Mouse (Mus musculus) erythroblast, embryonic 14.5 days (primary cell): Measurements from ENCODE around the gene Pfkfb4.

Experiments
- GATA1 ChIP-seq: IDR thresholded peaks from 2 replicates; pipeline ENCODE4 v1.6.1; 2012; ENCODE audit warnings: low read length, inconsistent platforms, mixed read lengths
- TAL1 ChIP-seq: IDR thresholded peaks from 3 replicates; pipeline ENCODE4 v1.6.1; 2012; ENCODE audit warnings: low read length, inconsistent platforms, mixed read lengths

DNA sequence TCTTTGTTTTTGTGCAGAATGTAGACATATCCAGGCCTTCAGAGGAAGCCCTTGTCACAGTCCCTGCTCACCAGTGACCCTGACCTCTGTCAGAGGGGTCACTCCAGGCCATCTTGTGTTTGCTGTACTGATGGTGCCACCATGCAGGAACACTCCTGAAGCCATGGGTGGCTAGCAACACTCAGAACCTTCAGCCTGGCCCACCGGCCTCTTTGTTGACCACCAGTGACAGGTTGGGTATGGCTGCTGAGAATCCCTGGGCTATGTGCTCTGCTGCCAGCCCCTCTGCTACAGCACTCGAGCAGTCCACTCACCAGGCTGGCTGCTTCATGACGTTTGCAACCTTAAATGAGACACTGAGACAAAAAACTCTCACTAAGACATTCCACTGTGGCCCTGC is 38.7 kb downstream of the Pfkfb4 start:
- TF ChIP-seq GATA1 (no peak), TAL1 (no peak)
